Mouse (Mus musculus): ENCODE data around the gene Sec11a. TPM values are rescaled to one million over a fixed set of nuclear protein-coding genes. Genes with fewer than 3 reads are reported as not detected.

Gene Sec11a
- polyA plus RNA-seq, 1 experiment from 2014 or later, result 145 TPM

DNA sequence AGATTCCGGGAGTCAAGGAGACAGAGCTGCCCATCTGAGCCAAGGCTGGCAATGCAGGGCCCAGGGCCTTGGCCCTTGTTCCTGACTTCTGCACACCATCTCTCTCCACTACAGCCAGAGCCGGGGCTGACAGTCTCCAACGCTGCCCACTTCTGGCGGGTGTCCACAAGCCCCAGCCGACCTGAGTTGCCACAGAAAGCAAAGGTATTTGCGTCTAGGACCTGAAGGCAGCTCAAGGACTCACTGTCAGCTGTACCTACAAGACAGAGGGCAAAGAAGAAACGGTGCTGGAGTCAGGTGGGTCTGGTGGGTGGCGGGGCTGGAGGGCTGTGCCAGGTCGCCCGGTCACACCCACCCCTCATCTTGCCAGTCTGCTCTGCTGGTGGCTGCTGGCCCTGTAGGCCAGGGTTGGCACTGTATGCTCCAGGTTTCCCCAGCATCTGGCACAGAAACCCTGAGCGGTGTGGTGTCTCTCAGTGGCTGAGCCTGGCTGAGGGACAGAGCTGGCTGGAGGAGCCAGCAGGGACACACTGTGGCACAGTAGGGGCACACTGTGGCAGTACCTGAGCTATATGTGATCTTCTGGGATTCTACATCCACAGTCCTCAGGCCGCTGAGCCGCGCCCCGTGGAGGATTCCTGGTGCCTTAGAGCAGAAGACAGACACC lies 54.4 kb downstream of the Sec11a start:
- H3K27me3 ChIP-seq (replicated peaks), result no peaks in the 10 kb centered on the region
- no peak overlapping the region for H3K9ac ChIP-seq (replicated peaks)
- WGBS, result 95% methylated on average over 15 of the region's 15 CpGs
- H3K36me3 ChIP-seq, result peaks cover 65% of the 10 kb centered on the region
- H3K4me3 ChIP-seq (replicated peaks), result no peak overlapping the region
- no peak for ATAC-seq (ENCODE audit: low FRiP score)
- no peak overlapping the region for H3K27ac ChIP-seq (replicated peaks)
- H3K4me2 ChIP-seq, result no peak overlapping the region
- H3K4me1 ChIP-seq, result peaks cover 12% of the 10 kb centered on the region
- H3K9me3 ChIP-seq (replicated peaks), result no peaks in the 10 kb centered on the region

DNA sequence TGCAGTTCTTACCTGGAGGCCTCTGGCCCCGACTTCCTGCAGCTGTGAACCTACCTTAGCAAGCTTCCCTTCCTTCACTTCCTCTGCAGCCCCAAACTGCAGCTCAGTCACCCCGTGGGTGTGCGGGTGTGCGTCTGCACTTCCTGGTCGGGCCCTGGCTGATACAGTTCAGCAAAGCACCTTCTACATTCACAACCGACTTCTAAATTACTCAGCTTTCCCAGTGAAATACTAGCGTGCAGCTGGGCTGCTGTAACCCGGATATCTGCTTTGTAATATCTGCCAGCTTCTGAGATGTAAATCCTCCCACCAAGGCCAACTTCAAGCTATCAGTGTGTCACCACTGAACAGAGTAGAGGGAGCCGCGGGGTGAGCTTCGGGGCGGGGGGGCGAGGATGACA lies 57.7 kb downstream of the Sec11a start:
- WGBS, result 77% methylated on average over 13 of the region's 13 CpGs
- peaks cover 37% of the 10 kb centered on the region for H3K36me3 ChIP-seq

DNA sequence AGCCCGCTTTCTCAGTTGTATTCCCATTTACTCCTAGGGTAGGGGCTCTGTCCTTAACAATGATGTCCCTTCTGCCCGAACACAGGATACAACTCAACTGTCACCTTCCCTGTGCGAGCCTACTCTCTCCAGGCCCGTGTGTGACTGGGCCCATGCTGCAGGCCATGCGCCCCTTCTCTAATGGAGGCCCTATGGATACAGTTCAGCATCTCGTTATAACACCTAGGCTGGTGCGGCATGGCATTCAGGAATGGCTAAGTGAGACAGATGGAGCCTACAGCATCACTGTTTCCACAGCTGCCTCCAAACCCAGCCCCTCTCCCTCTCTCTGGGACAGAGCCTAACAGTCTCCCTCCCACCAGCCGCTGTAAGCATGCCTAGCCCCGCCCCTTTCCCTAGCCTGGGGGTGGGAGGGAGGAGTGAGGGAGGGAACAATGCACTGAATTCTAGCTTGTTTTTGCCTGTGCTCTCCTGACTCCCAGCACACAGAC lies 58.5 kb downstream of the Sec11a start:
- peak overlapping the region; percentile 58; the same call in 1 of the 2 replicates for H3K27ac ChIP-seq (replicated peaks)
- H3K36me3 ChIP-seq, result peaks cover 33% of the 10 kb centered on the region
- peaks cover 12% of the 10 kb centered on the region for H3K4me1 ChIP-seq
- no peaks in the 10 kb centered on the region for H3K27me3 ChIP-seq (replicated peaks)
- WGBS, result 37% methylated on average over 9 of the region's 9 CpGs
- H3K9ac ChIP-seq (replicated peaks), result no peak overlapping the region
- no peaks in the 10 kb centered on the region for H3K9me3 ChIP-seq (replicated peaks)
- H3K4me2 ChIP-seq, result peak overlapping the region; percentile 5; the same call in 1 of the 2 replicates
- no peak overlapping the region for H3K4me3 ChIP-seq (replicated peaks)
- peak; percentile 70 for ATAC-seq (ENCODE audit: low FRiP score)

More for the DNA sequence above, 57.7 kb downstream of the Sec11a start:
- Histone ChIP-seq H3K27ac (replicated peaks) (peak overlapping the region; percentile 58; the same call in 1 of the 2 replicates), H3K9me3 (replicated peaks) (no peaks in the 10 kb centered on the region), H3K4me3 (replicated peaks) (no peak overlapping the region), H3K27me3 (replicated peaks) (no peaks in the 10 kb centered on the region), H3K4me2 (no peak overlapping the region), H3K4me1 (peaks cover 12% of the 10 kb centered on the region), H3K9ac (replicated peaks) (no peak overlapping the region)
- ATAC-seq (ENCODE audit: low FRiP score), result no peak

DNA sequence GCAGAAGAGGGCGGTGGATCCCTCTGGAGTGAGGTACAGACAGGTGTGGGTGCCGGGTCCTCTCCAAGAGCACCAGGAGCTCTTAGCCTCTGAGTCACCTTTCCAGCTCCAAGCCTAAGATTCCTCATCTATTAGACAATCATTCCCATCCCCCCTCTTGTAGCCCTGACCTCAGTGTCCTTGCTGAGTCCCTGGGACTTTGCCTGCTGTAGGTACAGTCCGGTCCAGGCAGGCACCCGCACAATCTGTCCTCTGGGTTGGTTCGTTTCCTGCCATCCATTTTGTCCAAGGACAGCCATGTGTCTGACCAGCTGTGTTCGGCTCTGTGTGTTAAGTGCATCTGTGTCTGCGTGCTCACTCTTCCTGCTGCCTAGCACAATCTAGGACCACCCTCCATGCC lies 59.0 kb downstream of the Sec11a start:
- H3K9me3 ChIP-seq (replicated peaks), result no peaks in the 10 kb centered on the region
- peaks cover 29% of the 10 kb centered on the region for H3K36me3 ChIP-seq
- peak overlapping the region; percentile 58; the same call in 1 of the 2 replicates for H3K27ac ChIP-seq (replicated peaks)
- peaks cover 12% of the 10 kb centered on the region for H3K4me1 ChIP-seq
- WGBS, result 71% methylated on average over 7 of the region's 7 CpGs
- 0 out of 2 replicates have a peak, but pooled peaks have one; percentile 7 for ATAC-seq (ENCODE audit: low FRiP score)
- H3K4me3 ChIP-seq (replicated peaks), result no peak overlapping the region
- no peak overlapping the region for H3K9ac ChIP-seq (replicated peaks)
- H3K27me3 ChIP-seq (replicated peaks), result no peaks in the 10 kb centered on the region
- H3K4me2 ChIP-seq, result no peak overlapping the region

DNA sequence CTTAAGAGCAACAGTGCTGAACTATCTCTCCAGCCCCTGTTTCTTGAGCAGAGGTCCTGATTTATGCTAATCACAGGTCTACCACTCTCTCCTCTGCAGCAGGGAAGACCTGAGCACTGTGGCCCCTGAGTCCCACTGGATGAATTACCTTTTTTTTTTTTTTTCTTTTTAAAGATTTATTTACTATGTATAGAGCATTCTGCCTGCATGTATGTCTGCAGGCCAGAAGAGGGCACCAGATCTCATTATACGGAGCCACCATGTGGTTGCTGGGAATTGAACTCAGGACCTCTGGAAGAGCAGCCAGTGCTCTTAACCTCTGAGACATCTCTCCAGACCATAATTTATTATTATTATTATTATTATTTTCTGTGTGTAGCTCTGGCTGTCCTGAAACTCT lies 61.9 kb downstream of the Sec11a start:
- H3K9me3 ChIP-seq (replicated peaks), result no peaks in the 10 kb centered on the region
- no peak overlapping the region for H3K4me2 ChIP-seq

DNA sequence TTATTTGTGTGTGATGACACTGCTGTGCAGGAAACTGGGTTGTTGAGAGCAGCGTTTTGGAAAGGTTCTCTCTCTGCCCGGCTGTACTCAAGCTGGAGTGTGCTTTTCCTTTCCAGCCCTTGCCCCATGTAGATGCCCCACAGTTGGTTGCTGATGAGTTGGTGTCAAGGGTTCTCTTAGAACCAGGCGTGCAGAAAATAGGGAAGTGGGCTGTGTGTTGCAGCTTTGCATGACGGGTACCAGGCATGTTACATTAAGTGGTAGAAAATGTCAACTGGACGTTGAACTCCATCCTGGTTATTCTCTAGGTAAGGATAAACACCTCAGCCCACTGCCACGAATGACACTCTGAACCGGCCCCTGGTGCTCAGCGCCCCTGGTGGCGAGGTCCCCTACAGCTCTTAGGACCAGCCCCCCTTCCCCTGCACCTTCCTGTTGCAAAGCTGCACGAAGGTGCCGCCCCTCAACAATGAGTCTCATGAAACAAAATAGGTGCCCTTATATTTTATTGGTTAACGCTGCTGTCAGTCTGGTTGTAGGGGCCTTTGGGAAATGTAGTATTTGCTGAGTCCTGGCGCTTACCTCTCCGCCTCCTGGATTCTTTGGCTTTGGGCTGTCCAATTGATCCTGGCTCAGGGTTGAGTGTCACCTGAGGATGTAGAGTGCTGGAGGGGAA lies 64.6 kb downstream of the Sec11a start:
- H3K27me3 ChIP-seq (replicated peaks), result no peaks in the 10 kb centered on the region
- H3K4me1 ChIP-seq, result peaks cover 9% of the 10 kb centered on the region
- no peak overlapping the region for H3K9ac ChIP-seq (replicated peaks)
- H3K36me3 ChIP-seq, result no peaks in the 10 kb centered on the region
- H3K4me2 ChIP-seq, result peak overlapping the region; percentile 51
- ATAC-seq (ENCODE audit: low FRiP score), result peak; percentile 80
- WGBS, result 26% methylated on average over 14 of the region's 14 CpGs
- no peak overlapping the region for H3K27ac ChIP-seq (replicated peaks)
- H3K4me3 ChIP-seq (replicated peaks), result peak overlapping the region; percentile 21
- no peaks in the 10 kb centered on the region for H3K9me3 ChIP-seq (replicated peaks)

More for the DNA sequence above, 61.9 kb downstream of the Sec11a start:
- WGBS, result 12% methylated on average over 1 of the region's 1 CpGs
- no peak for ATAC-seq (ENCODE audit: low FRiP score)
- Histone ChIP-seq H3K4me3 (replicated peaks) (no peak overlapping the region), H3K27ac (replicated peaks) (no peak overlapping the region), H3K9ac (replicated peaks) (no peak overlapping the region), H3K27me3 (replicated peaks) (no peaks in the 10 kb centered on the region), H3K4me1 (peaks cover 21% of the 10 kb centered on the region), H3K36me3 (peaks cover 4% of the 10 kb centered on the region; the same call in 1 of the 2 replicates)

DNA sequence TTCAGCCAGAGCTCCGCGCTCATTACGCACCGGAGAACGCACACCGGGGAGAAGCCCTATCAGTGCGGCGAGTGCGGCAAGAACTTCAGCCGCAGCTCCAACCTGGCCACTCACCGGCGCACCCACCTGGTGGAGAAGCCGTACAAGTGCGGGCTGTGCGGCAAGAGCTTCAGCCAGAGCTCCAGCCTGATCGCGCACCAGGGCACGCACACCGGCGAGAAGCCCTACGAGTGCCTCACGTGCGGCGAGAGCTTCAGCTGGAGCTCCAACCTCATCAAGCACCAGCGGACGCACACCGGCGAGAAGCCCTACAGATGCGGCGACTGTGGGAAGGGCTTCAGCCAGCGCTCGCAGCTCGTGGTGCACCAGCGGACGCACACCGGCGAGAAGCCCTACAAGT lies 71.9 kb downstream of the Sec11a start:
- Histone ChIP-seq H3K4me2 (no peak overlapping the region), H3K4me3 (replicated peaks) (no peak overlapping the region), H3K9me3 (replicated peaks) (no peaks in the 10 kb centered on the region), H3K27ac (replicated peaks) (no peak overlapping the region), H3K4me1 (no peaks in the 10 kb centered on the region), H3K36me3 (peaks cover 59% of the 10 kb centered on the region), H3K27me3 (replicated peaks) (no peaks in the 10 kb centered on the region), H3K9ac (replicated peaks) (no peak overlapping the region)
- WGBS, result 28% methylated on average over 37 of the region's 37 CpGs
- ATAC-seq (ENCODE audit: low FRiP score), result no peak

DNA sequence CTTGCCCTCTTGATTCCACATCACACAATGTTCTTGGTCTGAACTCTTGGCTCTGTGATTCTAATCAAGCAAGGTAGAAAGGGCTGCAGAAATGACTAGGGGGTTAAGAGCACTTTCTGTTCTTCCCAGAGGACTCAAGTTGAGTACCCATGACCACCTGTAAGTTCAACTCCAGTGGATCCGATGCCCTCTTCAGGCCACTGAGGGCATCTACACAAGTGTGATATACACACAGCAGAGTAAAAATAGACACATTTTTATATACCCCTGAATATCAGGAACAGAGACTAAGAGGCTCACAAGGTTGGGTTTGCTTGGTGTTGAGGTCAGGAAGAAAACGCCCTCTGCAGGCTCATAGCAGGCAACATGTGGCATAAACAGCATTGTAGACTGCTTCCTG lies 73.9 kb downstream of the Sec11a start:
- Histone ChIP-seq H3K4me1 (no peaks in the 10 kb centered on the region), H3K4me2 (no peak overlapping the region), H3K9ac (replicated peaks) (no peak overlapping the region), H3K27ac (replicated peaks) (no peak overlapping the region), H3K27me3 (replicated peaks) (no peaks in the 10 kb centered on the region), H3K36me3 (peaks cover 76% of the 10 kb centered on the region), H3K9me3 (replicated peaks) (no peaks in the 10 kb centered on the region), H3K4me3 (replicated peaks) (no peak overlapping the region)
- ATAC-seq (ENCODE audit: low FRiP score), result no peak
- 98% methylated on average over 2 of the region's 2 CpGs for WGBS

DNA sequence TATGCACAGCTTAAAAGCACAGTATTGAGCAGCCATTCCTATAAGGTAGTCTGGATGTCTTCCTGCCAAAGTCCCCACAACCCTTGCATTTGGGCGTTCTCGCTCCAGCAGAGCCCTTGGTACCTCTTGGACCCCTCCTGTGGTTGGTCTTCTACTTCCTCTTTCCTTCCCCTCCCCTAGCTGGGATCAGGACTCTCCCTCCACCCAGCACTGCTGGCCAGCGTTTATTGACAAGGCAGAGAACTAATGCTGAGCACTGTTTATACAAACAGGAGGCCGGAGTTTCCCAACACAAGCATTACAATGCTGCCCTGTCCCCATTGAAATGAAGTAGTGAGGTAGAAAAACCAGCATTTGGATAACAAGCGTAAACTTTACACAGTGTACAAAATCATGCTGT lies 74.5 kb downstream of the Sec11a start:
- 82% methylated on average over 5 of the region's 5 CpGs for WGBS
- Histone ChIP-seq H3K4me1 (no peaks in the 10 kb centered on the region), H3K27me3 (replicated peaks) (no peaks in the 10 kb centered on the region), H3K27ac (replicated peaks) (no peak overlapping the region), H3K36me3 (peaks cover 82% of the 10 kb centered on the region), H3K4me3 (replicated peaks) (no peak overlapping the region), H3K9ac (replicated peaks) (no peak overlapping the region), H3K4me2 (no peak overlapping the region), H3K9me3 (replicated peaks) (no peaks in the 10 kb centered on the region)
- ATAC-seq (ENCODE audit: low FRiP score), result no peak

DNA sequence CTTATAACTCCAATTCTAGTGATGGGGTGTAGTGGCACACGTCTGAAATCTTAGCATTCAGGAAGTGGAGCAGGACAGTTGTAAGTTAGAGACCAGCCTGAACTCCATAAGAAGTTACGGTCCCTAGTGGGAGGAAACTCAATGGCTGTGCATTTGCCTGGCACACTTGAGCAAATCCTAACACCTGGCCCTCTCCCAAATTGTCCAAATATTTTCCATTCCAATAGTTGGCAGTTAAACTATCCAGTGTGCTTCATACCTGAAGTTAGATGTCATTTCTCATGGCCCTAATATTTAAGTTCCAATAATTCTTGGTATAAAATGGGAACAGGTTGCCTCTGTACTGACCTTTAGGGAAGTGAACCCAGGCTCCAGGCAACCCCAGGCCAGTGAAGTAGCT lies 78.9 kb downstream of the Sec11a start:
- Histone ChIP-seq H3K27ac (replicated peaks) (no peak overlapping the region), H3K9me3 (replicated peaks) (no peaks in the 10 kb centered on the region), H3K27me3 (replicated peaks) (no peaks in the 10 kb centered on the region), H3K4me2 (no peak overlapping the region), H3K36me3 (peaks cover 66% of the 10 kb centered on the region), H3K4me3 (replicated peaks) (no peak overlapping the region), H3K9ac (replicated peaks) (no peak overlapping the region), H3K4me1 (peaks cover 28% of the 10 kb centered on the region)
- 100% methylated on average over 2 of the region's 2 CpGs for WGBS
- no peak for ATAC-seq (ENCODE audit: low FRiP score)

DNA sequence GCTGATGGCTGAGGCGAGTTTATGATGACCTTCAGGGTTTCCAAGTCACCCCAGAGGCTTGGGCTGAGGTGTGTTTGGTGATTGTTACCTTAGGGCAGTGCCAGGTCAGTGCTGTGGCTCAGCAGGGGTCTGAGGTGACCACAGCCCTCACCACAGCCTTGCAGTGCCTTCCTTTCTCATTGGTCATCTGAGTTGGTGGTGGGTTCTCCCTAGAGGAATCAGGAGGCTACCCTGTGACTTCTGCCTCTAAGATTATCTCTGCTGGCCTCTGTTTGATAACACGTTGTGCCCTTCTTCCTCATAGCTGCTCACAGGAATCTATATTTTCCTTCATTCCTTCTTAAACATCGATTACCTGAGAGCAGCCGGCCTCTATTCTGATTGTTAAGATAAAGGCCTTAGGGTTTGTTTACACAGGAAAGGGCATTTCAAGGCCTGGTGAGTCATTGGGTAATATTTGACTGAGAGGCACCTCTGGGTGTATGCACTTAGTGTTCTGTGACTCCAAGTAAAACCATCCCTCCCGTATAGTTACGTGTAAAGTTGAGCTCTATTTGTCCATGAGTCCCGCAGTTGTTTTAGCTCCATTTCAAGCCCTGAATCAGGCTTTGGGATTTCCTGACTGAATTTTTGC lies 80.9 kb downstream of the Sec11a start:
- peaks cover 48% of the 10 kb centered on the region for H3K4me1 ChIP-seq
- no peak for ATAC-seq (ENCODE audit: low FRiP score)
- H3K4me2 ChIP-seq, result no peak overlapping the region
- H3K27ac ChIP-seq (replicated peaks), result no peak overlapping the region
- H3K9me3 ChIP-seq (replicated peaks), result no peaks in the 10 kb centered on the region
- WGBS, result 89% methylated on average over 7 of the region's 7 CpGs
- H3K9ac ChIP-seq (replicated peaks), result no peak overlapping the region
- H3K27me3 ChIP-seq (replicated peaks), result no peaks in the 10 kb centered on the region
- H3K4me3 ChIP-seq (replicated peaks), result no peak overlapping the region
- H3K36me3 ChIP-seq, result peaks cover 54% of the 10 kb centered on the region
